Mouse (Mus musculus) retina, adult 2 months (tissue): ENCODE results near the gene Amh.
A peak's percentile ranks its signal among the peaks of the same experiment; 100 is the strongest.
"Not testable (repeated sequence)": the region's sequence is repeated elsewhere in the genome, so short reads cannot be mapped to it uniquely, and the experiment has no call there.

Experiments
- DNase-seq: peaks from one replicate; pipeline ENCODE4 v3.0.0-alpha.2; 2012; ENCODE audit warnings: low read depth, low spot score

Amh gene

GRCm38 (mm10) chr10:80827063-80827869 lies 22.2 kb downstream of the Amh start:
- no peak for DNase-seq

GRCm38 (mm10) chr10:80827870-80828420 lies 22.9 kb downstream of the Amh start:
- no peak for DNase-seq

- DNase-seq, result not testable (repeated sequence)
These were observed 23.5 kb downstream of the Amh start for GRCm38 (mm10) chr10:80828587-80828986.

GRCm38 (mm10) chr10:80829359-80830278 lies 24.6 kb downstream of the Amh start:
- DNase-seq, result no peak

- DNase-seq, result no peak
These were observed 26.1 kb downstream of the Amh start for GRCm38 (mm10) chr10:80831136-80831535.

GRCm38 (mm10) chr10:80832818-80833217 lies 27.8 kb downstream of the Amh start:
- no peak for DNase-seq

- DNase-seq, result no peak
These were observed 30.6 kb downstream of the Amh start for GRCm38 (mm10) chr10:80835617-80836016.

- no peak for DNase-seq
These were observed 31.9 kb downstream of the Amh start for GRCm38 (mm10) chr10:80836949-80837379.

- peak; percentile 78 for DNase-seq
These were observed 32.8 kb downstream of the Amh start for GRCm38 (mm10) chr10:80837827-80838226.

- no peak for DNase-seq
These were observed 33.4 kb downstream of the Amh start for GRCm38 (mm10) chr10:80838346-80838912.

GRCm38 (mm10) chr10:80839848-80840247 lies 34.8 kb downstream of the Amh start:
- DNase-seq, result no peak

- no peak for DNase-seq
These were observed 36.6 kb downstream of the Amh start for GRCm38 (mm10) chr10:80841685-80842084.

GRCm38 (mm10) chr10:80842334-80842733 lies 37.3 kb downstream of the Amh start:
- no peak for DNase-seq

GRCm38 (mm10) chr10:80843087-80843930 lies 38.3 kb downstream of the Amh start:
- no peak for DNase-seq

GRCm38 (mm10) chr10:80843931-80844547 lies 39.0 kb downstream of the Amh start, which contains the start of gene Lingo3:
Gene Lingo3, minus strand, starts transcription at chr10:80844039.
- DNase-seq, result peak; percentile 60

- no peak for DNase-seq
These were observed 40.1 kb downstream of the Amh start for GRCm38 (mm10) chr10:80845055-80845693.

- DNase-seq, result no peak
These were observed 40.7 kb downstream of the Amh start for GRCm38 (mm10) chr10:80845732-80846131.

- DNase-seq, result no peak
These were observed 43.5 kb downstream of the Amh start for GRCm38 (mm10) chr10:80848571-80848970.

GRCm38 (mm10) chr10:80854913-80855748 lies 50.1 kb downstream of the Amh start, which contains the start of the genes Lsm7 and Sppl2b:
Gene Lsm7, minus strand, starts transcription at chr10:80855209.
Gene Sppl2b, plus strand, starts transcription at chr10:80855275.
- DNase-seq, result peak; percentile 92
